Mouse (Mus musculus) C2C12 (cell line): ENCODE measurements around the gene Aff3. TPM values are rescaled to one million over a fixed set of nuclear protein-coding genes. Genes with fewer than 3 reads are reported as not detected.

Source experiments
- H3K27me3 ChIP-seq: one replicate; pipeline ENCODE4 v1.6.1; 2011; ENCODE audit not compliant: control insufficient read depth, insufficient read depth, insufficient read length
- H3K36me3 ChIP-seq: one replicate; pipeline ENCODE4 v1.6.1; 2011; ENCODE audit not compliant: control insufficient read depth, insufficient read depth
- H3K4me3 ChIP-seq: one replicate; pipeline ENCODE4 v1.5.1; 2011; ENCODE audit warnings: mild to moderate bottlenecking, control low read depth; ENCODE audit not compliant: poor library complexity, insufficient read depth, severe bottlenecking
- H3K79me2 ChIP-seq: one replicate; pipeline ENCODE4 v1.6.1; 2011; ENCODE audit not compliant: control insufficient read depth, insufficient read depth
- H3K79me3 ChIP-seq: one replicate; pipeline ENCODE4 v1.6.1; 2011; ENCODE audit warnings: low read depth, control low read depth
- H3ac ChIP-seq: one replicate; pipeline ENCODE3; 2011; ENCODE audit warnings: low read depth; ENCODE audit not compliant: control insufficient read depth, insufficient read length
- CEBPB ChIP-seq: IDR thresholded peaks from one replicate; pipeline ENCODE4 v1.6.1; 2011; ENCODE audit warnings: low read depth, mild to moderate bottlenecking, control low read depth, moderate library complexity
- CTCF ChIP-seq: IDR thresholded peaks from one replicate; pipeline ENCODE4 v1.5.1; 2011; ENCODE audit not compliant: control insufficient read depth, insufficient read depth, insufficient read length
- FOSL1 ChIP-seq: IDR thresholded peaks from one replicate; pipeline ENCODE4 v1.8.0; 2011; ENCODE audit warnings: mild to moderate bottlenecking, low read length; ENCODE audit not compliant: poor library complexity, insufficient read depth, severe bottlenecking
- MAX ChIP-seq: IDR thresholded peaks from one replicate; pipeline ENCODE4 v1.6.1; 2011; ENCODE audit warnings: mild to moderate bottlenecking, control low read depth
- MYOD1 ChIP-seq: IDR thresholded peaks from one replicate; pipeline ENCODE4 v1.6.1; 2011; ENCODE audit warnings: low read depth; ENCODE audit not compliant: control insufficient read depth, insufficient read length
- MYOG ChIP-seq: IDR thresholded peaks from one replicate; pipeline ENCODE4 v1.6.1; 2011; ENCODE audit not compliant: control insufficient read depth, insufficient read length; ENCODE audit errors: extremely low read depth
- USF1 ChIP-seq: IDR thresholded peaks from one replicate; pipeline ENCODE4 v1.6.1; 2011; ENCODE audit warnings: low read depth, mild to moderate bottlenecking, control low read depth, moderate library complexity
- polyA plus RNA-seq: library from polyadenylated mRNA; unstranded; fragments of >200 nt; fragmentation: generic; extraction: Trizol; gene quantifications from one replicate; pipeline ENCODE4 v1.2.1, GENCODE M21; 2012; ENCODE audit warnings: missing spikeins

Aff3 gene
- polyA plus RNA-seq, 1 experiment, result not detected

GRCm38 (mm10) chr1:38553090-38553489, 111.7 kb downstream of the Aff3 start:
- Histone ChIP-seq H3K27me3 (no peaks in the 10 kb centered on the region), H3K79me3 (no peaks in the 10 kb centered on the region), H3K4me3 (no peak overlapping the region), H3K36me3 (no peaks in the 10 kb centered on the region), H3ac (no peak overlapping the region), H3K79me2 (no peaks in the 10 kb centered on the region)
- TF ChIP-seq USF1, result no peak
- no peak for TF ChIP-seq CEBPB
- TF ChIP-seq FOSL1, result no peak

- no peak overlapping the region for H3K4me3 ChIP-seq
- no peaks in the 10 kb centered on the region for H3K36me3 ChIP-seq
- no peaks in the 10 kb centered on the region for H3K79me2 ChIP-seq
- TF ChIP-seq MAX (no peak), USF1 (no peak), MYOD1 (no peak), MYOG (no peak), FOSL1 (no peak), CTCF (no peak), CEBPB (no peak)
- H3K27me3 ChIP-seq, result peaks cover 4% of the 10 kb centered on the region
- no peaks in the 10 kb centered on the region for H3K79me3 ChIP-seq
- H3ac ChIP-seq, result no peak overlapping the region
Measured at GRCm38 (mm10) chr1:38550579-38550978, 114.2 kb downstream of the Aff3 start.

- H3K27me3 ChIP-seq, result peaks cover 6% of the 10 kb centered on the region
- H3K4me3 ChIP-seq, result no peak overlapping the region
- no peaks in the 10 kb centered on the region for H3K79me2 ChIP-seq
- no peaks in the 10 kb centered on the region for H3K36me3 ChIP-seq
- no peaks in the 10 kb centered on the region for H3K79me3 ChIP-seq
- TF ChIP-seq USF1, result no peak
- no peak for TF ChIP-seq MYOG
- TF ChIP-seq MYOD1, result no peak
- no peak for TF ChIP-seq FOSL1
- TF ChIP-seq MAX, result no peak
- no peak for TF ChIP-seq CEBPB
- TF ChIP-seq CTCF, result no peak
- no peak overlapping the region for H3ac ChIP-seq
Measured at GRCm38 (mm10) chr1:38548671-38549661, 115.8 kb downstream of the Aff3 start.

- H3K4me3 ChIP-seq, result no peak overlapping the region
- H3ac ChIP-seq, result no peak overlapping the region
- no peaks in the 10 kb centered on the region for H3K79me3 ChIP-seq
- H3K27me3 ChIP-seq, result peaks cover 7% of the 10 kb centered on the region
- TF ChIP-seq MAX (no peak), FOSL1 (no peak), CTCF (no peak), CEBPB (no peak), USF1 (no peak), MYOD1 (no peak), MYOG (no peak)
- H3K36me3 ChIP-seq, result no peaks in the 10 kb centered on the region
- no peaks in the 10 kb centered on the region for H3K79me2 ChIP-seq
Measured at GRCm38 (mm10) chr1:38547685-38548084, 117.1 kb downstream of the Aff3 start.

GRCm38 (mm10) chr1:38546696-38547095, 118.1 kb downstream of the Aff3 start:
- Histone ChIP-seq H3K79me2 (no peaks in the 10 kb centered on the region), H3K79me3 (no peaks in the 10 kb centered on the region), H3K4me3 (no peak overlapping the region), H3ac (no peak overlapping the region), H3K27me3 (peaks cover 11% of the 10 kb centered on the region), H3K36me3 (no peaks in the 10 kb centered on the region)
- TF ChIP-seq MYOG (no peak), USF1 (no peak), MAX (no peak), MYOD1 (no peak), CEBPB (no peak), CTCF (no peak), FOSL1 (no peak)

- peaks cover 15% of the 10 kb centered on the region for H3K27me3 ChIP-seq
- TF ChIP-seq CEBPB (no peak), MYOG (no peak), FOSL1 (no peak), USF1 (no peak), CTCF (no peak), MYOD1 (no peak), MAX (no peak)
Measured at GRCm38 (mm10) chr1:38545282-38545945, 119.3 kb downstream of the Aff3 start.

More at GRCm38 (mm10) chr1:38545282-38545945, 119.3 kb downstream of the Aff3 start:
- Histone ChIP-seq H3K79me3 (no peaks in the 10 kb centered on the region), H3ac (no peak overlapping the region), H3K4me3 (no peak overlapping the region), H3K36me3 (no peaks in the 10 kb centered on the region), H3K79me2 (no peaks in the 10 kb centered on the region)
